Mouse (Mus musculus) cerebellum, postnatal 14 days (tissue): ENCODE measurements around the gene Ubxn6.
"Not testable (repeated sequence)": the region's sequence is repeated elsewhere in the genome, so short reads cannot be mapped to it uniquely, and the experiment has no call there.

Experiments used
- DNase-seq, 2 experiments: peaks; one replicate each; pipeline ENCODE4 v3.0.0; 2021; ENCODE audit warnings: mixed read lengths in 2 of 2

Ubxn6 gene

GRCm38 (mm10) chr17:56100811-56101210 is 26.0 kb upstream of the Ubxn6 start:
- DNase-seq: no peak

GRCm38 (mm10) chr17:56098711-56099572 is 24.1 kb upstream of the Ubxn6 start:
- no peak for DNase-seq

GRCm38 (mm10) chr17:56098180-56098579 is 23.4 kb upstream of the Ubxn6 start:
- no peak for DNase-seq

GRCm38 (mm10) chr17:56096883-56097282 is 22.1 kb upstream of the Ubxn6 start:
- DNase-seq: no peak

- no peak for DNase-seq
These were observed 18.0 kb upstream of the Ubxn6 start for GRCm38 (mm10) chr17:56092794-56093193.

- DNase-seq: no peak
These were observed 17.5 kb upstream of the Ubxn6 start for GRCm38 (mm10) chr17:56092312-56092711.

GRCm38 (mm10) chr17:56080781-56081585 is 6.2 kb upstream of the Ubxn6 start:
- peak; percentile 62 to 70 for DNase-seq

- peak in 1 of 2 experiments; percentile 41 for DNase-seq
These were observed 5.1 kb upstream of the Ubxn6 start for GRCm38 (mm10) chr17:56079921-56080320.

GRCm38 (mm10) chr17:56078880-56079795 is 4.3 kb upstream of the Ubxn6 start, which contains the start of gene Hdgfl2:
Gene Hdgfl2 (plus strand): TSS chr17:56079634.
- peak; percentile 100 for DNase-seq

GRCm38 (mm10) chr17:56078361-56078760 is 3.5 kb upstream of the Ubxn6 start:
- peak; percentile 33 to 37 for DNase-seq

- DNase-seq: no peak
These were observed 2.7 kb upstream of the Ubxn6 start for GRCm38 (mm10) chr17:56077523-56077922.

- peak; percentile 72 to 82 for DNase-seq
These were observed 566 bp downstream of the Ubxn6 start for GRCm38 (mm10) chr17:56074097-56074826.

GRCm38 (mm10) chr17:56072243-56072642 is 2.6 kb downstream of the Ubxn6 start:
- DNase-seq: no peak

- no peak for DNase-seq
These were observed 3.7 kb downstream of the Ubxn6 start for GRCm38 (mm10) chr17:56071126-56071525.

- no peak for DNase-seq
These were observed 5.8 kb downstream of the Ubxn6 start for GRCm38 (mm10) chr17:56069066-56069465.

- no peak for DNase-seq
These were observed 8.4 kb downstream of the Ubxn6 start for GRCm38 (mm10) chr17:56066451-56066850.

GRCm38 (mm10) chr17:56065715-56066114 is 9.1 kb downstream of the Ubxn6 start:
- DNase-seq: not testable (repeated sequence)

GRCm38 (mm10) chr17:56062081-56062480 is 12.7 kb downstream of the Ubxn6 start:
- no peak for DNase-seq

GRCm38 (mm10) chr17:56057381-56058120 is 17.3 kb downstream of the Ubxn6 start:
- DNase-seq: no peak

GRCm38 (mm10) chr17:56055945-56056678 is 18.7 kb downstream of the Ubxn6 start:
- no peak for DNase-seq
